Mouse (Mus musculus) lung, adult 2 months (tissue): ENCODE data around the gene Pdgfb.

Experiments used
- CTCF ChIP-seq: fragments of 200-500 bp; IDR thresholded peaks from 2 replicates; pipeline ENCODE4 v1.5.1; 2011; ENCODE audit warnings: mild to moderate bottlenecking, low read length, control low read depth; ENCODE audit not compliant: insufficient read depth
- POLR2A ChIP-seq: fragments of 200-500 bp; IDR thresholded peaks from 2 replicates; pipeline ENCODE4 v1.6.1; 2011; ENCODE audit warnings: low read depth, mild to moderate bottlenecking, control low read depth, low read length, borderline replicate concordance; ENCODE audit errors: extremely low read depth

GRCm38 (mm10) chr15:80014031-80014320 lies 801 bp downstream of the Pdgfb start:
- TF ChIP-seq POLR2A (no peak), CTCF (no peak)
